Mouse (Mus musculus) erythroblast, embryonic 14.5 days (primary cell): ENCODE data around the gene Tecrl. TPM values are rescaled to one million over a fixed set of nuclear protein-coding genes. Genes with fewer than 3 reads are reported as not detected.

ENCODE experiments used
- H3K27me3 ChIP-seq: 2 replicates; pipeline ENCODE4 v1.6.1; 2012; ENCODE audit warnings: inconsistent platforms; ENCODE audit not compliant: control insufficient read depth
- H3K36me3 ChIP-seq: 2 replicates; pipeline ENCODE4 v1.6.1; 2012; ENCODE audit warnings: mild to moderate bottlenecking, inconsistent platforms; ENCODE audit not compliant: control insufficient read depth
- H3K4me1 ChIP-seq: 2 replicates; pipeline ENCODE4 v1.6.1; 2012; ENCODE audit warnings: inconsistent platforms; ENCODE audit not compliant: control insufficient read depth
- H3K4me3 ChIP-seq: replicated peaks from 2 replicates; pipeline ENCODE3; 2012; ENCODE audit warnings: moderate library complexity, mild to moderate bottlenecking, inconsistent platforms
- H3K9me3 ChIP-seq: 2 replicates; pipeline ENCODE4 v1.6.1; 2012; ENCODE audit warnings: low read length, inconsistent platforms, mixed read lengths; ENCODE audit not compliant: control insufficient read depth
- GATA1 ChIP-seq: IDR thresholded peaks from 2 replicates; pipeline ENCODE4 v1.6.1; 2012; ENCODE audit warnings: low read length, inconsistent platforms, mixed read lengths
- TAL1 ChIP-seq: IDR thresholded peaks from 3 replicates; pipeline ENCODE4 v1.6.1; 2012; ENCODE audit warnings: low read length, inconsistent platforms, mixed read lengths
- polyA plus RNA-seq: library from polyadenylated mRNA; stranded (reverse); fragments of >175 nt; gene quantifications from 2 replicates; pipeline ENCODE4 v1.2.3, GENCODE M21; 2012

Gene Tecrl
- not detected in 2 replicates for polyA plus RNA-seq

- TF ChIP-seq GATA1 (no peak), TAL1 (no peak)
- Histone ChIP-seq H3K36me3 (no peaks in the 10 kb centered on the region), H3K27me3 (no peaks in the 10 kb centered on the region)
These were observed at the start of gene Tecrl for GRCm38 (mm10) chr5:83354846-83355561. Gene Tecrl (minus strand): TSS chr5:83355195.

GRCm38 (mm10) chr5:83385021-83385420, 30.0 kb upstream of the Tecrl start:
- no peaks in the 10 kb centered on the region for H3K4me1 ChIP-seq
- TF ChIP-seq GATA1: no peak
- no peak for TF ChIP-seq TAL1
- H3K36me3 ChIP-seq: no peaks in the 10 kb centered on the region
- H3K4me3 ChIP-seq: no peak overlapping the region
- H3K9me3 ChIP-seq: 0 out of 2 replicates have a peak, but pooled peaks cover 2% of the 10 kb centered on the region
- H3K27me3 ChIP-seq: no peaks in the 10 kb centered on the region

More at GRCm38 (mm10) chr5:83354846-83355561, at the start of gene Tecrl:
- no peaks in the 10 kb centered on the region for H3K4me1 ChIP-seq
- no peaks in the 10 kb centered on the region for H3K9me3 ChIP-seq
- H3K4me3 ChIP-seq: no peak within 1 kb of the TSS

GRCm38 (mm10) chr5:83351615-83352014, 3.4 kb downstream of the Tecrl start:
- Histone ChIP-seq H3K4me3 (no peak overlapping the region), H3K36me3 (no peaks in the 10 kb centered on the region), H3K4me1 (no peaks in the 10 kb centered on the region), H3K9me3 (no peaks in the 10 kb centered on the region), H3K27me3 (no peaks in the 10 kb centered on the region)
- TF ChIP-seq GATA1: no peak
- no peak for TF ChIP-seq TAL1

- TF ChIP-seq GATA1 (no peak), TAL1 (no peak)
- Histone ChIP-seq H3K4me1 (no peaks in the 10 kb centered on the region), H3K4me3 (no peak overlapping the region), H3K9me3 (peaks cover 4% of the 10 kb centered on the region; the same call in 1 of the 2 replicates), H3K36me3 (no peaks in the 10 kb centered on the region), H3K27me3 (no peaks in the 10 kb centered on the region)
These were observed 15.9 kb downstream of the Tecrl start for GRCm38 (mm10) chr5:83339144-83339543.

- Histone ChIP-seq H3K9me3 (no peaks in the 10 kb centered on the region), H3K27me3 (no peaks in the 10 kb centered on the region), H3K4me3 (no peak overlapping the region), H3K4me1 (no peaks in the 10 kb centered on the region), H3K36me3 (no peaks in the 10 kb centered on the region)
- TF ChIP-seq TAL1 (no peak), GATA1 (no peak)
These were observed 87.7 kb downstream of the Tecrl start for GRCm38 (mm10) chr5:83267148-83267776.

- no peak for TF ChIP-seq GATA1
- no peak for TF ChIP-seq TAL1
- H3K4me3 ChIP-seq: no peak overlapping the region
- no peaks in the 10 kb centered on the region for H3K27me3 ChIP-seq
- H3K36me3 ChIP-seq: no peaks in the 10 kb centered on the region
- H3K4me1 ChIP-seq: no peaks in the 10 kb centered on the region
- H3K9me3 ChIP-seq: no peaks in the 10 kb centered on the region
These were observed 94.9 kb downstream of the Tecrl start for GRCm38 (mm10) chr5:83260059-83260458.

GRCm38 (mm10) chr5:83254141-83254540, 100.9 kb downstream of the Tecrl start:
- H3K9me3 ChIP-seq: no peaks in the 10 kb centered on the region
- H3K4me3 ChIP-seq: no peak overlapping the region
- H3K27me3 ChIP-seq: no peaks in the 10 kb centered on the region
- H3K4me1 ChIP-seq: no peaks in the 10 kb centered on the region
- TF ChIP-seq GATA1 (no peak), TAL1 (no peak)
- no peaks in the 10 kb centered on the region for H3K36me3 ChIP-seq

- H3K9me3 ChIP-seq: no peaks in the 10 kb centered on the region
- no peak overlapping the region for H3K4me3 ChIP-seq
- TF ChIP-seq TAL1: no peak
- no peak for TF ChIP-seq GATA1
- no peaks in the 10 kb centered on the region for H3K36me3 ChIP-seq
- H3K4me1 ChIP-seq: no peaks in the 10 kb centered on the region
- no peaks in the 10 kb centered on the region for H3K27me3 ChIP-seq
These were observed 116.0 kb downstream of the Tecrl start for GRCm38 (mm10) chr5:83238848-83239452.
